Mouse (Mus musculus) liver, postnatal 0 days (tissue): ENCODE data around the gene Camta2.

Source experiments
- CTCF ChIP-seq: sonication (generic); IDR thresholded peaks from 2 replicates; pipeline ENCODE4 v1.5.1; 2016; ENCODE audit warnings: antibody characterized with exemption, low read depth
- EP300 ChIP-seq: IDR thresholded peaks from 2 replicates; pipeline ENCODE4 v1.6.1; 2016; ENCODE audit warnings: antibody characterized with exemption, low read depth, mild to moderate bottlenecking

DNA sequence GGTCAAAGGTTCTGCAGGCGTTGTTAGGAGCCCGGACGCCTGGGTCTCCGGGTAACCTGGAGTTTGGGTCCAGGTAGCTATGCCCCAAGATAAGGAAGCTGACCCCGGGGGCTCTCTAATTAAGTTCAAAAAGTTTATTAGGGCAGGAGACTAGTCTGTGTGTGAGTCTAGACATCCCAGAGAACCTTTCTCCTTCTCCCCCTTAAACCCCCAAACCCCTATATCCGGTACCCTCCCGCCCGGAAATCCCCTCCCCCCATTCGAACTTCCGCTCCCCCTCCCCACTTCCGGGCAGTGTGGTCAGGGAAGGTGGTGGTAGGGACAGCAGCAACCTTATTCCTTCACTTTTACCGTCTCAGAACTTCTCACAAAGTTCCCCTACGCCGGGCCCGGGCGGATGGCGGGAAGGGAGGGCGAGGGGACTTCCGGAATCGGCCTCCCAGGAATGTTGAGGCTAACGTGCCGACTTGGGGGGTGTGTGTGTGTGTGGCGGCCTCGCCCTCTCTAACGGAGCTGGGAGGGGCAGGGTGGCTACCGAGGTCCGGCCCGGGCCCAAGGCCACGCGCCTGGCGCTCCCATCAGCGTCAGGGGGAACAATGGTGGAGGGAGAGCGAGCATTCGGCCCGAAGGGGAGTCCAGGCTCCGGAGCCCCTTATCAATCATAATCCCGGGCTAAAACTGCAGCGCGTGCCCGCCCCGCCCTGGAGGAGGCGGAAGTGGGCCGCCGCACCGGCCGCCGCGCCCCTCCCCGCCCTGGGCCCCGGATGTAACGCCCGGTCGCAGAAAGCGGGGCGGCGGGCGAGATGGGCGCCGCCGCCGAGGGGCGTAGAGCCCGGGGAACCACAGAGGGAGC is 34.3 kb downstream of the Camta2 start:
- TF ChIP-seq CTCF (no peak), EP300 (no peak; the same call in 1 of the 2 replicates)
